Mouse (Mus musculus): ENCODE measurements around the gene Cd2bp2. TPM values are rescaled to one million over a fixed set of nuclear protein-coding genes. Genes with fewer than 3 reads are reported as not detected.

Cd2bp2 gene
- total RNA-seq (2021) = 53.5 and 65.9 TPM in 2 replicates
- long read RNA-seq, transcript Cd2bp2-202 (7 exons, 3,284 nt) = major isoform, 26 of 58 reads
- long read RNA-seq, partial matches to known transcripts = 10 of 58 reads
- long read RNA-seq, other reads (novel, unspliced or antisense) = 18 of 58 reads

GRCm38 (mm10) chr7:127195544-127196295 lies at the start of gene Cd2bp2:
Gene Cd2bp2 (minus strand): TSS chr7:127196050.
- peak; percentile 92 for DNase-seq

- DNase-seq = peak; percentile 55
Measured at GRCm38 (mm10) chr7:127244658-127245510, 49.0 kb upstream of the Cd2bp2 start.

GRCm38 (mm10) chr7:127243870-127244657 lies 48.2 kb upstream of the Cd2bp2 start, which contains the start of gene Zfp771:
Gene Zfp771 (plus strand): TSS chr7:127244274.
- DNase-seq = peak; percentile 97

GRCm38 (mm10) chr7:127243361-127243867 lies 47.6 kb upstream of the Cd2bp2 start:
- no peak for DNase-seq

- DNase-seq = peak; percentile 31
Measured at GRCm38 (mm10) chr7:127234777-127235176, 38.9 kb upstream of the Cd2bp2 start.

- DNase-seq = no peak
Measured at GRCm38 (mm10) chr7:127233765-127234164, 37.9 kb upstream of the Cd2bp2 start.

GRCm38 (mm10) chr7:127233368-127233749 lies 37.5 kb upstream of the Cd2bp2 start:
- no peak for DNase-seq

GRCm38 (mm10) chr7:127232622-127233367 lies 36.9 kb upstream of the Cd2bp2 start, which contains the start of the genes Zfp553 and Sept1:
Gene Zfp553 (plus strand): TSS chr7:127233061.
Gene Sept1 (minus strand): TSS chr7:127233130.
- DNase-seq = peak; percentile 87

- no peak for DNase-seq
Measured at GRCm38 (mm10) chr7:127231826-127232621, 36.2 kb upstream of the Cd2bp2 start.

- no peak for DNase-seq
Measured at GRCm38 (mm10) chr7:127231376-127231775, 35.5 kb upstream of the Cd2bp2 start.

- DNase-seq = peak; percentile 79
Measured at GRCm38 (mm10) chr7:127228615-127229303, 32.9 kb upstream of the Cd2bp2 start.

GRCm38 (mm10) chr7:127225147-127225995 lies 29.5 kb upstream of the Cd2bp2 start:
- no peak for DNase-seq

- DNase-seq = no peak
Measured at GRCm38 (mm10) chr7:127224616-127225015, 28.8 kb upstream of the Cd2bp2 start.

GRCm38 (mm10) chr7:127223515-127224478 lies 27.9 kb upstream of the Cd2bp2 start:
- no peak for DNase-seq

- DNase-seq = no peak
Measured at GRCm38 (mm10) chr7:127223106-127223505, 27.3 kb upstream of the Cd2bp2 start.

GRCm38 (mm10) chr7:127220440-127220839 lies 24.6 kb upstream of the Cd2bp2 start:
- no peak for DNase-seq

- no peak for DNase-seq
Measured at GRCm38 (mm10) chr7:127218670-127219069, 22.8 kb upstream of the Cd2bp2 start.

All from adrenal gland, postnatal 25 days (tissue).